Mouse (Mus musculus) ES-Bruce4 (cell line): Measurements from ENCODE around the gene Nupr1. TPM values are rescaled to one million over a fixed set of nuclear protein-coding genes. Genes with fewer than 3 reads are reported as not detected.
A peak's percentile ranks its signal among the peaks of the same experiment; 100 is the strongest.

Experiments
- H3K27ac ChIP-seq: 2 replicates; pipeline ENCODE4 v1.5.1; 2012; ENCODE audit warnings: low read length, inconsistent platforms; ENCODE audit not compliant: insufficient read depth
- H3K27me3 ChIP-seq: 2 replicates; pipeline ENCODE4 v1.6.1; 2012; ENCODE audit warnings: mild to moderate bottlenecking, low read length, inconsistent platforms; ENCODE audit not compliant: control insufficient read depth, poor library complexity, insufficient read depth, severe bottlenecking
- H3K36me3 ChIP-seq: 2 replicates; pipeline ENCODE4 v1.6.1; 2012; ENCODE audit warnings: inconsistent platforms, mild to moderate bottlenecking, low read length, moderate library complexity; ENCODE audit not compliant: control insufficient read depth, poor library complexity, insufficient read depth, severe bottlenecking
- H3K4me1 ChIP-seq: one replicate; pipeline ENCODE4 v1.8.1; 2011; ENCODE audit warnings: low read length; ENCODE audit not compliant: control insufficient read depth, insufficient read depth
- H3K4me3 ChIP-seq: 2 replicates; pipeline ENCODE4 v1.5.1; 2011; ENCODE audit warnings: low read depth, mild to moderate bottlenecking, low read length
- H3K9ac ChIP-seq: 2 replicates; pipeline ENCODE4 v1.6.1; 2012; ENCODE audit warnings: low read depth, mild to moderate bottlenecking, inconsistent platforms; ENCODE audit not compliant: poor library complexity, severe bottlenecking
- H3K9me3 ChIP-seq: replicated peaks from 2 replicates; pipeline ENCODE4 v1.6.1; 2012; ENCODE audit warnings: mild to moderate bottlenecking, low read length, inconsistent platforms; ENCODE audit not compliant: control insufficient read depth, poor library complexity, insufficient read depth, severe bottlenecking
- CTCF ChIP-seq: IDR thresholded peaks from one replicate; pipeline ENCODE4 v1.8.1; 2011; ENCODE audit warnings: low read depth, low read length
- EP300 ChIP-seq: IDR thresholded peaks from 2 replicates; pipeline ENCODE4 v1.6.1; 2011; ENCODE audit warnings: low read depth, low read length; ENCODE audit not compliant: insufficient read depth
- POLR2A ChIP-seq: IDR thresholded peaks from one replicate; pipeline ENCODE4 v1.8.1; 2011; ENCODE audit warnings: low read length; ENCODE audit not compliant: insufficient read depth
- polyA plus RNA-seq: library from polyadenylated mRNA; stranded (reverse); fragments of >200 nt; gene quantifications from 2 replicates; pipeline ENCODE4 v1.2.4, GENCODE M21; 2011; ENCODE audit warnings: low read depth; ENCODE audit not compliant: missing spikeins, insufficient read depth, insufficient read length

Nupr1 gene
- polyA plus RNA-seq, 1 experiment = 13.6 TPM

- Histone ChIP-seq H3K27ac (peak overlapping the region; percentile 28; the same call in 1 of the 2 replicates), H3K4me1 (no peaks in the 10 kb centered on the region)
These were observed 5.3 kb downstream of the Nupr1 start for GRCm38 (mm10) chr7:126625369-126625768.

DNA sequence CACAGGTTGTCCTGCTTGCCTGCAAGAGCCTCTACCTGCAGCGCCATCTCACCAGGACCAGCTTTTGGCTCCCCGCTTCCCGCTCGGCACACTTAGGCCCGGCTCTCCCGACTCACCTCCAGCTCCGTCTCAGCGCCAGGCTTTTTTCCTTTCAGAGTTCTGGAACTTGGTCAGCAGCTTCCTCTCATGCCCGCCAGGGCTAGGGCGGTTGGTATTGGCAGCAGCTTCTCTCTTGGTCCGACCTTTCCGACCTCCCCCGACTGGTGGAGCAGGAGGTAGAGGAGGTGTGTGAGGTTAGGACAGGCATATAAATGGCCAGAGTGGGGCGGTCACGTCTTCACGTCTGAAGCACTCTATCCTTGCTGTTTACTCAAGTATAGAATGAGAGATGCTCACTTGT lies 5.9 kb downstream of the Nupr1 start:
- Histone ChIP-seq H3K9ac (peak overlapping the region; percentile 54), H3K4me3 (peak overlapping the region; percentile 57), H3K4me1 (no peaks in the 10 kb centered on the region), H3K27me3 (no peaks in the 10 kb centered on the region), H3K36me3 (0 out of 2 replicates have a peak, but pooled peaks cover 2% of the 10 kb centered on the region), H3K9me3 (no peaks in the 10 kb centered on the region), H3K27ac (peak overlapping the region; percentile 8; the same call in 1 of the 2 replicates)
- no peak for TF ChIP-seq EP300
- no peak for TF ChIP-seq CTCF
- no peak for TF ChIP-seq POLR2A

More at GRCm38 (mm10) chr7:126625369-126625768, 5.3 kb downstream of the Nupr1 start:
- H3K9me3 ChIP-seq = no peaks in the 10 kb centered on the region
- peak overlapping the region; percentile 54 for H3K9ac ChIP-seq
- H3K36me3 ChIP-seq = 0 out of 2 replicates have a peak, but pooled peaks cover 2% of the 10 kb centered on the region
- H3K27me3 ChIP-seq = no peaks in the 10 kb centered on the region
- TF ChIP-seq CTCF (no peak), POLR2A (peak; percentile 44), EP300 (peak; percentile 67; the same call in 1 of the 2 replicates)
- peak overlapping the region; percentile 57 for H3K4me3 ChIP-seq

DNA sequence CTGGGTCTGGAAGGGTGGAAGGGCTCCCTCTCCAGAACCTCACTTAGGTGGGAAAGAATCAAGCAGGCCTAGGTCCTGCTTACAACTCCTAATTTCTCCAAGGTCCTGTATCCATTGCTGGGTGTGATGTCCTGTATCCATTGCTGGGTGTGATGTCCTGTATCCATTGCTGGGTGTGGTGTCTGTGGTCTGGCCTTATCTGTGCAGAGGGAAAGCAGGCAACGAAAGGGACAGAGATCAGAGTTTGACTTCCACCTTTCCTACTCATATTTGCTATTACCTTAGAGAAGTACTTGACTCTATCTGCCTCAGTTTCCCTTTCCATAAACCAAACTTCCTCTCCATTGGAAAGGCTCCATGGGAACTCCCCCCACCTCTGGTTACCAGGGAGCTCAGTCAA lies 7.3 kb downstream of the Nupr1 start:
- 0 out of 2 replicates have a peak, but pooled peaks cover 2% of the 10 kb centered on the region for H3K36me3 ChIP-seq
- H3K4me3 ChIP-seq = no peak overlapping the region
- no peak overlapping the region for H3K27ac ChIP-seq
- no peaks in the 10 kb centered on the region for H3K9me3 ChIP-seq
- TF ChIP-seq POLR2A (no peak), EP300 (no peak), CTCF (no peak)
- no peak overlapping the region for H3K9ac ChIP-seq
- no peaks in the 10 kb centered on the region for H3K27me3 ChIP-seq
- no peaks in the 10 kb centered on the region for H3K4me1 ChIP-seq

- Histone ChIP-seq H3K9ac (no peak overlapping the region), H3K4me1 (no peaks in the 10 kb centered on the region), H3K4me3 (no peak overlapping the region), H3K36me3 (0 out of 2 replicates have a peak, but pooled peaks cover 2% of the 10 kb centered on the region), H3K9me3 (no peaks in the 10 kb centered on the region), H3K27ac (no peak overlapping the region), H3K27me3 (no peaks in the 10 kb centered on the region)
- TF ChIP-seq POLR2A = no peak
- no peak for TF ChIP-seq CTCF
- TF ChIP-seq EP300 = no peak
These were observed 9.0 kb downstream of the Nupr1 start for GRCm38 (mm10) chr7:126621452-126622359.

DNA sequence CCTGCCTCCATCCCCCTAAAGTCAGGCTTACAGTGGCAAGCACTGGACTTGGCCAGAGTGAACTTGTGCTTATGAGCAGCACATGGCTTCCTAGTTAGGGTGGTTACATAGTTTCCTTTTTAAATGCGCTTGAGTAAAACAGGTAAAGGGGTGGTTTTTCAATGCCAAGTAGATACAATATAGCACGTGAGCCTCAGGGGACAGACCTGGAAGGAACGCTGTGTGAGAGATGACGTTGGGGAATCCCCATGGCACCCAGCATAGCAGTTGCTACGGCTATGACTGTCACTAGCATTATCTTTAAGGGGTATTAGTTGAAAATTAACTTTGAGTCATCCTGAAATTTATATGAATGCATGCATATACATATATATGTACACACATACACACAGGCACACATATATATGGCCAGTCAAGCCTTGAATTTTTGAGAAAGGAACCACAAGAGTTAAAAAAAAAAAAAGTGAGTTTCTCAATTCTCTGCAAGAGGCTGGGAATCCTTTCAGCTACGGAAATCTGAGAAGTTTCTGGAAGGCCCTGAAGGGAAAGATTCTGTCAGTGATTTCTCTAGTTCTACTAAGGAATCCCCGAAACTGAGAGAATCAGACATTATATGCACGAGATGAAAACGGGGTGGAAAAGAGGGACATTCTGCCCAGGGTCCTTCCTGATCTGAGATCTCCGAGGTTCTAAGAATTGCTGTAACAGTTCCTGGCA lies 10.9 kb downstream of the Nupr1 start:
- H3K4me1 ChIP-seq = no peaks in the 10 kb centered on the region
- H3K27ac ChIP-seq = no peak overlapping the region
- TF ChIP-seq CTCF (no peak), EP300 (no peak), POLR2A (no peak)
- no peak overlapping the region for H3K9ac ChIP-seq
- no peaks in the 10 kb centered on the region for H3K27me3 ChIP-seq
- H3K36me3 ChIP-seq = 0 out of 2 replicates have a peak, but pooled peaks cover 2% of the 10 kb centered on the region
- no peak overlapping the region for H3K4me3 ChIP-seq
- H3K9me3 ChIP-seq = no peaks in the 10 kb centered on the region

- Histone ChIP-seq H3K27me3 (no peaks in the 10 kb centered on the region), H3K27ac (no peak overlapping the region), H3K4me3 (no peak overlapping the region), H3K36me3 (no peaks in the 10 kb centered on the region), H3K9ac (no peak overlapping the region), H3K9me3 (no peaks in the 10 kb centered on the region), H3K4me1 (no peaks in the 10 kb centered on the region)
- TF ChIP-seq CTCF = no peak
- TF ChIP-seq EP300 = no peak
- TF ChIP-seq POLR2A = no peak
These were observed 14.0 kb downstream of the Nupr1 start for GRCm38 (mm10) chr7:126616707-126617106.
